Mouse (Mus musculus) layer of hippocampus, adult 11-12 months (tissue): ENCODE results near the gene Gm12355.
"Not testable (repeated sequence)": the region's sequence is repeated elsewhere in the genome, so short reads cannot be mapped to it uniquely, and the experiment has no call there.

Source experiments
- DNase-seq: peaks from one replicate; pipeline ENCODE4 v3.0.0; 2022; ENCODE audit warnings: low spot score

Gm12355 gene

GRCm38 (mm10) chr11:98625611-98626410, at the start of gene Gm12355, which contains the start of gene Gsdma3:
Gene Gm12355, minus strand, starts transcription at chr11:98625661.
Gene Gsdma3, plus strand, starts transcription at chr11:98626360.
- DNase-seq: no peak

GRCm38 (mm10) chr11:98673136-98673535, 47.7 kb upstream of the Gm12355 start:
- peak; percentile 71 for DNase-seq

GRCm38 (mm10) chr11:98672482-98672881, 47.0 kb upstream of the Gm12355 start:
- no peak for DNase-seq

- no peak for DNase-seq
Measured at GRCm38 (mm10) chr11:98671857-98672256, 46.4 kb upstream of the Gm12355 start.

- no peak for DNase-seq
Measured at GRCm38 (mm10) chr11:98671284-98671815, 45.9 kb upstream of the Gm12355 start.

GRCm38 (mm10) chr11:98668984-98669383, 43.5 kb upstream of the Gm12355 start:
- DNase-seq: no peak

- no peak for DNase-seq
Measured at GRCm38 (mm10) chr11:98664091-98664490, 38.6 kb upstream of the Gm12355 start, which contains the start of gene Gsdma. Gene Gsdma, plus strand, starts transcription at chr11:98664351.

GRCm38 (mm10) chr11:98660517-98660916, 35.1 kb upstream of the Gm12355 start:
- peak; percentile 61 for DNase-seq

- not testable (repeated sequence) for DNase-seq
Measured at GRCm38 (mm10) chr11:98655076-98655475, 29.6 kb upstream of the Gm12355 start.

- DNase-seq: no peak
Measured at GRCm38 (mm10) chr11:98646459-98646858, 21.0 kb upstream of the Gm12355 start, which contains the start of gene Gsdma2. Gene Gsdma2, plus strand, starts transcription at chr11:98646759.

- no peak for DNase-seq
Measured at GRCm38 (mm10) chr11:98645946-98646345, 20.5 kb upstream of the Gm12355 start.

GRCm38 (mm10) chr11:98644757-98645156, 19.3 kb upstream of the Gm12355 start:
- no peak for DNase-seq

GRCm38 (mm10) chr11:98640091-98640490, 14.6 kb upstream of the Gm12355 start:
- DNase-seq: no peak

GRCm38 (mm10) chr11:98637501-98637900, 12.0 kb upstream of the Gm12355 start:
- DNase-seq: no peak

GRCm38 (mm10) chr11:98635312-98635970, 10.0 kb upstream of the Gm12355 start:
- not testable (repeated sequence) for DNase-seq

GRCm38 (mm10) chr11:98630646-98631045, 5.2 kb upstream of the Gm12355 start:
- no peak for DNase-seq

GRCm38 (mm10) chr11:98628706-98629105, 3.2 kb upstream of the Gm12355 start:
- DNase-seq: no peak

GRCm38 (mm10) chr11:98624381-98624780, 1.1 kb downstream of the Gm12355 start:
- not testable (repeated sequence) for DNase-seq

GRCm38 (mm10) chr11:98623981-98624380, 1.5 kb downstream of the Gm12355 start:
- DNase-seq: not testable (repeated sequence)

- no peak for DNase-seq
Measured at GRCm38 (mm10) chr11:98620791-98621190, 4.7 kb downstream of the Gm12355 start.

- peak; percentile 50 for DNase-seq
Measured at GRCm38 (mm10) chr11:98606763-98607162, 18.7 kb downstream of the Gm12355 start.

- not testable (repeated sequence) for DNase-seq
Measured at GRCm38 (mm10) chr11:98604911-98605310, 20.6 kb downstream of the Gm12355 start.

- no peak for DNase-seq
Measured at GRCm38 (mm10) chr11:98603953-98604352, 21.5 kb downstream of the Gm12355 start.
